Mouse (Mus musculus) left cerebral cortex, postnatal 25 days (tissue): ENCODE data around the gene Vmn2r59. TPM values are rescaled to one million over a fixed set of nuclear protein-coding genes. Genes with fewer than 3 reads are reported as not detected.
"Not testable (repeated sequence)": the region's sequence is repeated elsewhere in the genome, so short reads cannot be mapped to it uniquely, and the experiment has no call there.

ENCODE experiments used
- DNase-seq, 2 experiments: peaks; one replicate each; pipeline ENCODE4 v3.0.0; 2022; ENCODE audit warnings: low spot score in 2 of 2, mixed read lengths in 1 of 2
- intact Hi-C: fragments of 180-260 bp; cut with DNase I; formaldehyde crosslinking; loops from one replicate; pipeline ENCODE4 v1.15.1; 2025
- total RNA-seq, 2 experiments: library from RNA; stranded (reverse); gene quantifications; 2 replicates each; pipeline ENCODE4 v1.2.3; 2021

Gene Vmn2r59
- total RNA-seq, result not detected

DNA sequence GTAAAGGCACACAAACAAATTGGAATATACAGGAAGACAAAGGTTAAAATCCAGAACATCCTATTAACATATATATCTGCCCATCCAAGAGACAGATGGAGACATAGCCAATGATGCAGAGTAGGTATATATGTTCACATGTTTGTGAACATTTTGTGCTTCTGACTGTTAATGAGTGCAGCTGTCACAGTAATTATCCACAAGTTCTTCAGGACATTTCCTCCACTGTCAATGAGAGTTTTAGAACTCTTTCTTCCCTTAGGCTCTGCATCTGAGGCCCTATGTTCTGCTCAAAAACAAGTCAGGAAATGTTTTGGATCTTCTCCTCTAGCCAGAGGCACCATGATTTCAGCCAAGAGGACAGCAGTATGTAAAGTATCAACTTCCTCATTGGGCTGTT is at the start of gene Vmn2r59:
Gene Vmn2r59, minus strand, starts transcription at position 101 of the 400 bp plus-strand sequence.
- no peak for DNase-seq
- intact Hi-C loops, result loop anchor here (10.0 kb wide), 1 partner anchor 64 kb away; no protein-coding TSS in a partner anchor

DNA sequence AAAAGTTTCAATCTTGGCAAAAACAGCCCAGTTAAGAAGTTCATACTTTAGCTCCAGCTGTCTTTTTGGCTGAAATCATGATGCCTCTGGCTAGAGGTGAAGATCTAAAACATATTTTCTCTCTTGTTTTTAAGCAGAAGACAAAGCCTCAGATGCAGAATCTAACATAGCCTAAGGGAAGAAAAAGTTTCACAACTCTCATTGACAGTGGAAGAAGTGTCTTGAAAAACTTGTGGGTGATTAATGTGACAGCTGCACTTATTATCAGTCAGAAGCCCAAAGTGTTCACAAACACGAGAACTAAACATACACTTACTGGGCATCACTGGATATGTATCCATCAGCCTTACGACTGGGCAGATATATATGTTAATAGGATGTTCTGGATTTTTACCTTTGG is 48.6 kb upstream of the Vmn2r59 start, which contains the start of gene Vmn2r60:
Gene Vmn2r60, plus strand, starts transcription at position 301 of the 400 bp plus-strand sequence.
- intact Hi-C loops, result no loop called here
- DNase-seq, result no peak

GRCm38 (mm10) chr7:42107061-42107460 is 48.2 kb upstream of the Vmn2r59 start:
- intact Hi-C loops, DNase-seq: not testable (repeated sequence)

Other genes with a start within 250 kb of the Vmn2r59 start
- not detected for gene Vmn2r58, start 186.3 kb downstream of the Vmn2r59 start, total RNA-seq
- under 1 TPM; 0.05 to 0.07 TPM for gene Vmn2r60, start 48.7 kb upstream of the Vmn2r59 start, total RNA-seq
- not detected for gene Vmn2r61, start 201.0 kb upstream of the Vmn2r59 start, total RNA-seq